Mouse (Mus musculus) heart, adult 9 months (tissue): ENCODE data around the gene Chp2.
"Not testable (repeated sequence)": the region's sequence is repeated elsewhere in the genome, so short reads cannot be mapped to it uniquely, and the experiment has no call there.

Experiments used
- DNase-seq, 2 experiments: peaks; one replicate each; pipeline ENCODE4 v3.0.0; 2022; ENCODE audit warnings: low spot score in 2 of 2

Gene Chp2

DNA sequence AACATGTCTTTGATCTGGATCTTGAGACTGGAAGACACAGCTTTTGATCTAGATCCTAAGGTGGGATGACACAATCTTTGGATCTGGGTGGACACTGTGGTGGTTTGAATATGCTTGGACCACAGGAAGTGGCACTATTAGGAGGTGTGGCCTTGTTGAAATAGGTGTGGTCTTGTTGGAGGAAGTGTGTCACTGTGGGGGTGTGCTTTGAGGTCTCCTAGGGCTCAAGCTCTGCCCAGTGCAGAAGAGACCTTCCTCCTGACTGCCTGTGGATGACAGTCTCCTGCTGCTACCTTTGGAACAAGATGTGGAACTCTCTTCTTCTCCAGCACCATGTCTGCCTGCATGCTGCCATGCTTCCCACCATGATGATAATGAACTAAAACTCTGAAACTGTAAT, 23.4 kb downstream of the Chp2 start:
- DNase-seq, result not testable (repeated sequence)

DNA sequence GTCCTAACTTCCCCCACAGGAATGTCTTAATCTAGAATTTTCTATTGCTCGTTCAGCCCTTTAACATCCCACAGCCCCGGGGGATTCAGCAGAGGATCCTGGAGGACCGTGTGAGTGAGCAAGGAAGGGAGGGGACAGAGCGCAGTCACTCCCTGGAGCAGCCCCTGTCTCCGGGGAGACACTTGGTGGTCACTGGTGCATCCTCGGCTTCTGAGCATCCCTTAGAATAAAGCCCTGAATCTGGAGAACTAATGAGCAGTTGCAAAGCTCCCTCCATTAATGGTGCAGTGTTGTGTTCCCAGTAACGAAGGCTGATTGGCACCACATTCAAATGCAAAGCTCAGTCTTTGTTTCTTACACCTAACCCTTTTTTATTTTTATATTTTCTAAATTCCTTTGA, 24.9 kb downstream of the Chp2 start:
- DNase-seq, result no peak

DNA sequence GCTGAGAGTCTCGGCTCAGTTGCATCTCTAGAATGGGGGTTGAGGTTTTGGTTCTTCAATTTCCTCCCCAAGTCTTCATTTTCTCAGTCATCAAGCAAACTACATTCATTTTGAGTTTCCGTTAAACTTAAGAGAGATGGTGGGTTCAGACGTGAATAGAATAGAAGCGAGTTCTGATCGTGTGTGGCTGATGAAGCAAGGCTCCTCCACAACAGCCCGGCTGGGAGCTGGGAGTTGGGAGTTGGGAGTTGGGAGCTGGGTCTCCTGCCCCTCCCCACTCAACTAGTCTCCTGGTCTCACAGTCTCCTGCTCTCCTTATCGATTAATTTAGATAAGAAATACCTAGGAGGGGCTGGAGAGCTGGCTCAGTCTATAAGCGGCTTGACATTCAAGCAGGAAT, 25.3 kb downstream of the Chp2 start:
- DNase-seq, result no peak

DNA sequence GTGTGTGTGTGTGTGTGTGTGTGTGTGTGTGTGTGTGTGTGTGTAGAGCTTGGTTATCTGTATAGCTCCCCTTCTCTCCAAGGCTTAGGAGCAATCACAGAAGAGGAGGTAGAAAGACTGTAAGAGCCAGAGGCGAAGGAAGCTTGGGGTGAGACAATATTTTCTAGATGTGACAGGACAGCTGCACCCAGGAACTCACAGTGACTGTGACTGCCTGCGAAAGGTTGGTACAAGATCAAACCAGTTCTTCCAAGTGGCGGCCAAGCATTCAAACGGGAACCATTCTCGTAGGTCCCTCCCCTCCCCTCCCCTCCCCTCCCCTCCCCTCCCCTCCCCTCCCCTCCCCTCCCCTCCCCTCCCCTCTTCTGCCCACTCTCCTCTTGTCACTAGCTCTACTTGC, 26.7 kb downstream of the Chp2 start:
- no peak for DNase-seq

DNA sequence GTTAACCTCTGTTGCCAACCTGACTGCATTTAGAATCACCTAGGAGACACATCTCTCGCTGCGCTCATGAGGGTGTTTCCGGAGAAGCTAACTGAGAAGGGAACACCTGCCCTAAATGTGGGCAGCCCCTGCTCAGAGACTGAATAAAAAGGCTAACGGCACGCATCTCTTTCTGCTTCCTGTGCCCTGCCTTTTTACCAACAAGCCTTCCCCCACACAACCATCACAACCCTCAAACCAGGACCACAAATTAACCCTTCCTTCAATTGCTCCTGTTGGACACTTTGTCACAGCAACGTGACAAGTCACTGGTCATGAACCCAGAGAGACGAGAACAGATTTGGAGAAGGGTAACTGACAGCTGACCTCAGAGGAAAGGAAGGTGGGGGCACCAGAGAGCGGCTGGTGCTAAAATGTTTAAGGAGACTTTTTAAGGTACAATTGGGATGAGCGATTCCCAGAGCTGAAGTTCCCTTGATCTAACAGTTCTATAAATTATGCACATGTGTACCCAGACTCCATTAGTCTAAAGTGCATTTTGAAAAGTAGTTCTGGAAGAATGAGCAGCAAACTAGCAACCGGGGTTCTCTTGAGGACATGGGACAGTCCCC, 28.1 kb downstream of the Chp2 start:
- no peak for DNase-seq

DNA sequence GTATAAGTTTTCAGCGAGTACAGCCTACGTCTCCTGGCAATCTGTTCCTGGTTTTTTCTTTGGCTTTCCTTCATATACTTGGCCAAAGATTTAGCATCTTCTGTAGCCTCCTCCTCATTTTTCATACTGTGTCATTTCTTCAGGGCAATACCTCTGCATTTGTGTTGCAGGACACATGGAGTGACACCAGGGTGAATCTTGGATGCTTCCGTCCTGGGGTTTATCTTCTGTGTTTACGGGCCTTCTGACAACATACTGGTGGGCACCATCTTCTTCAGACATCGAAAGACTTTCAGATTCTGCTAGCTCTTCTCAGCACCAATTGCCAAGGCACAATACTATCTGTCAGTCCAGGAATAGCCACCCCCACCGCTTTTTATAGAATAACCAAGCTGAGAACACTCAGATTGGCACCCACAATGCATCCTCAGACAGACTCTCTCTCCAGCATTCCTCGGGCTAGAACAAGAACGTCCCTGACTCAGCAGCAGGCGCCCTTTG, 30.1 kb downstream of the Chp2 start:
- DNase-seq, result no peak

DNA sequence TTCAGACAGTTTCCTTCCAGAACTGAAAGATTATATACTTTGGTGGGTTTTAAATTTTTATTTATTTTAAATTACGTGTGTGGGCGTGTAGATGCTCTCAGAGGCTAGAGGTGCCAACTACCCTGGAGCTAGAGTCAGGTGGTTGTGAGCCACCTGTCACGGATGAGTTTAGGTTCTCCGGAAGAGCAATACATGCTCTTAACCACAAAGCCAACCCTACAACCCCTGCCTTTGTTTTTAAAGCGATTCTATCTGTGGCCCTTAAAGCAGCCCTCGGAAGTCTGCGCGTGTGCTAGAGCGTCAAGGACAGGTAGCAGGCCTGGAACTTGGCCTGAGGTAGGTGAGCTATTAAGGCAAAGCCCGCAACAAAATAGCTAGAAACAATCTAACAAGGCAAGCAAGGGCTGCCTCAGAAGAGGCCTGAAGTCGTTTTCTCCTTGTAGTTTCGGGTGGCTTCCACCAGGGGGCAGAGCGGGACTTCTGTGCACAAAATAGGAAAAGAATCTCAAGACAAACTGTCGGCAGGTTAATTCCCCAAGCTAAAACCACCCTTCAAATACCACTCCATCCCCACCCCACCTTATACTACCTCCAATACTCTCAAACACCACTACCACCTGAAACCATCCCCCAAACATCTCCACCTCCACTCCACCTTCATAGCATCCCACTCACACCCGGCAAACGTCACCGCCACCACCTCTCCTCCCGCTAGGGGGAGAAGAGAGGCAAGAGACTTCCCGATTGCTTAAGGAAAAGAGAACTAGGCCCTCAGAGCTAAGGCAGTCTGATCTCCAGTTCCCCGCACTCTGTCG, 32.1 kb downstream of the Chp2 start:
- peak; percentile 46 to 61 for DNase-seq

DNA sequence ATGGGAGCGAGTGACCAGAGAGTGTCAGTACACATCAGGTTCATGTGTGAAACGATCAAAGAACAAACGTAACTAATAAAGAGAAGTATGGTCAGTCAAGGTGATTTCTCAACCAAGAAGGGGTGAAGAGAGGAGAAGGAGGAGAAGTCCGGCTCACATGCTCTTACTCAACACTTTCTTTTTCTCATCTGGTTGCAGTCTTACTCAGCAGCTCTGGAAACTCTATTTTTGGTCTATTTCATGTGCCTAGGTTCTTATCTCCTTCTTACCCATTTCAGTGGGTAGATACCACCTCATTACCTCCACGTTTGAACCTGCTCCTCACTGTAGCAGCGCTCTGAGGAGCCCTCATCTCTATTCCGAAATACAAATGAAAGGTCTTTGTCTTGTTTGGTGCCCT, 37.4 kb downstream of the Chp2 start:
- no peak for DNase-seq

DNA sequence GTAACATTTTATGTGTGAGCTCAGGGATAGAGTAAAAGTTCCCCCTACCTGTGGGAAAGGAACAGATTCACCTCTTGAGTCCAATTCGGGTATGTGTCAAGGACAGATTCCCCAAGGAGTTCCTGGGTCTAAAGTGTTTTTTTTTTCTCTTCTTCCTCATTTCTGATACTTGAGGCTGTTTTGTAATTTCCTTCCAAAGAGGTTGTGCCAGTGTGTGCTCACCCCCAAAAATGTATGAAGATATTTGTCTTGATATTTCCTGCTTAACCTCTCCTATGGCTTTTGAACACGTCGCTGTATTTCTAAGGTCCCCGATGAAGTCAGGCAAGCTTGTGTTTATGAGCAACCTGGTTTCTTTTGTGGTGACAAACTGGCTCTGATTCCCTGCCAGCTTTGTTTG, 39.2 kb downstream of the Chp2 start:
- no peak for DNase-seq

DNA sequence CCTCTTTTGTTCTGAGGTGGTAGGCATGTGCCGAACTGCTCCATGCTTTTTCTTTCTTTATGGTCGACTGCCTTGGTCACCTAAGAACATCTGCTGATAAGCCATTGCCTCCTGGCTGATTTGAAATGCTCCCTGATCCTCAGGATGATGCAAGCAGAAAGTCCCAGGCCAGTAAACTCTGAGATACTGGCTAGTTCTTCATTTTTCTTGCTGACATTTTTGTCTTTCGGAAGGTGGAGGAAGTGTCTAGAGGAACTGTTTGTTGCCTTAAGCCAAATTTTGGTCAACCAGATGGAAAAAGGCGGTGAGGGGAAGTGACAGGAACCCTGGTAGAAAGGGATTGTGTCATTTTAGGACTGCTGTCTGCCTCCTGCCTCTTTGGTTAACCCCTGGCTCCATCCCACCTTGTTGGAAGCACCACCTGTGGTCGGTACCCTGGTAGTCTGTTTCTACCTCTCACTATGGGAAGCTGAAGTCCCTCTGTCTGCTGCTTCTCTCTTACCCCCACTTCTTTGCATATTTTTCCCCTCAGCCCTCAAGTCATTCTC, 40.8 kb downstream of the Chp2 start:
- DNase-seq, result peak; percentile 32 to 53

DNA sequence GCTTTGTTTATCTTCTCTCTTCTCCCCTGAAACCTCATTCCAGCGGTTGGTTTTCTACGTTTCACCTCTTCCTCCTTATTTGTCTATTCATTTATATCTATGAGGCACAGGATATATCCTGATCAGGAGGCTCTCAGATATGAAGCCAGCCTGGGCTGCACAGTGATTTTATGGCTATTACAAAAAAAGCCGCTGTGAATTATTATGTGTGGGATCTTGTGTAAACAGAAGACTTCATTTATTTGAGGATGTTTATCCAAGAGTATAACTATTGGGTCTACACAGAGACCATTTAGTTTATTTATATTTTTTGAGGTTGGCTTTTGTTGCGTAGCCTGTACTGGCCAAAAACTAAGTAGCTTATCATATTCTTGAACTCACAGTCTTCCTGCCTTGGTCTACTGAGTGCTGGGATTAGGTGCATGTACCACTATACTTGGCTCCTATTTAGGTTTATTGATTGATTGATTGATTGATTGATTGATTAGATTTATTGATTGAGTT, 49.7 kb downstream of the Chp2 start:
- no peak for DNase-seq

DNA sequence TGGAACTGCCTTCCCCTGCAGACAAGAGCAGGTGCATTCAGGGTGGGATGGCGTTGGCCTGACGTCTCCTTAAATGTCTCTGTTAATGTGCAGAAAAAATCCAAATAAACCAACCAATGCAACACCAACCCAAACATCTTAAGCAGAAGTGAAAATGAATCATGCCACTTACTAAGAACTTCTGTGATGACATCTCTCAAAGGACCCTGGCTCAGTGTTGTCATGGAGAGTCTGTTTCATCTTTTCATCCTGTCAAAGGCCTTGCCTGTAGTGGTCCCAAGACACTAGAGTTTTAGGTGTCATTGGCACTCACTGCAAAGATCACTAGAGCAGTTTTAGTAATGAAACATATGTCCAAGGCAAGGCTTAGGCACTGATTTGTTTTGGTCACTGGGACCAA, 53.0 kb downstream of the Chp2 start:
- no peak for DNase-seq
